Mouse (Mus musculus) liver, embryonic 16.5 days (tissue): ENCODE data around the gene Disp1. TPM values are rescaled to one million over a fixed set of nuclear protein-coding genes. Genes with fewer than 3 reads are reported as not detected.

Source experiments
- ATAC-seq: fragments of 200-750 bp; cut with Nextera tagmentation; 2 replicates; pipeline ENCODE4 v1.8.0; 2017; ENCODE audit warnings: low read depth, mild to moderate bottlenecking, moderate number of reproducible peaks, moderate library complexity
- H3K27ac ChIP-seq: fragments of 300-500 bp; sonication (generic); 2 replicates; pipeline ENCODE4 v1.5.1; 2014; ENCODE audit warnings: mild to moderate bottlenecking, low read length
- H3K27me3 ChIP-seq: fragments of 300-500 bp; sonication (generic); 2 replicates; pipeline ENCODE4 v1.6.1; 2014; ENCODE audit warnings: low read depth, low read length, mixed read lengths; ENCODE audit not compliant: control insufficient read depth, insufficient read depth
- H3K36me3 ChIP-seq: fragments of 300-500 bp; sonication (generic); 2 replicates; pipeline ENCODE4 v1.6.1; 2014; ENCODE audit warnings: mild to moderate bottlenecking; ENCODE audit not compliant: control insufficient read depth, insufficient read depth
- H3K4me1 ChIP-seq: fragments of 300-500 bp; sonication (generic); 2 replicates; pipeline ENCODE4 v1.6.1; 2014; ENCODE audit warnings: low read depth, low read length, mixed read lengths; ENCODE audit not compliant: control insufficient read depth
- H3K4me2 ChIP-seq: fragments of 300-500 bp; sonication (generic); 2 replicates; pipeline ENCODE4 v1.6.1; 2014; ENCODE audit warnings: low read depth, low read length, mixed read lengths
- H3K4me3 ChIP-seq: fragments of 300-500 bp; sonication (generic); 2 replicates; pipeline ENCODE4 v1.5.1; 2014; ENCODE audit warnings: low read depth, mild to moderate bottlenecking, low read length
- H3K9ac ChIP-seq: fragments of 300-500 bp; sonication (generic); 2 replicates; pipeline ENCODE4 v1.6.1; 2014; ENCODE audit warnings: low read depth, low read length
- H3K9me3 ChIP-seq: fragments of 300-500 bp; sonication (generic); replicated peaks from 2 replicates; pipeline ENCODE4 v1.6.1; 2016; ENCODE audit warnings: low read length; ENCODE audit not compliant: control insufficient read depth
- WGBS: fragments of 180-500 bp; shearing (Covaris S2); extraction: QIAGEN DNeasy Blood & Tissue Kit; methylation state at CpG from one replicate; pipeline ENCODE4 v1.1.7; 2014; ENCODE audit not compliant: insufficient replicate concordance; 5-methylcytosine and 5-hydroxymethylcytosine counted together
- polyA plus RNA-seq: library from polyadenylated mRNA; unstranded; fragments of >200 nt; fragmentation: Nextera tagmentation; extraction: Ambion mirVana; gene quantifications from 2 replicates; pipeline ENCODE4 v1.2.1, GENCODE M21; 2015

Disp1 gene
- polyA plus RNA-seq, 1 experiment from 2014 or later, result 3.3 TPM

DNA sequence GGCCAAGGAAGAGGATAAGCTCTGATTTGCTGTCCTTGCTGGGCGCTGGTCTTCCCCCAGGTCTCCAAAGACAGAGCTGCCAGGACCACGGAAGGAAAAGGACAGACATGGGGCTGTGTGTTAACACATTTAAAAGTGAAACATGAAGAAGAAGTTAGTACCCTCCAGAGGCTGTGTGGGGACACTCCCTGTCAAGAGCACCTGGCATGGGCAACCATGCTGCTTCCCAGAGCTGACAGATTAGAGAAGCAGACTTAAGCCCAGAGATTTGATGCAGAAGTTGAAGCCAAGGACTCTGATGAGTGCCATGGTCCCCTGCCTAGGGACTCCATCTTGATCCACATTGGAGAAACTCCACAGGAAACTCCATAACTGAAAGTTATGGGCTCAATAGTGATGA is 160.7 kb downstream of the Disp1 start:
- ATAC-seq, result no peak
- WGBS, result 58% methylated on average over 2 of the region's 2 CpGs

DNA sequence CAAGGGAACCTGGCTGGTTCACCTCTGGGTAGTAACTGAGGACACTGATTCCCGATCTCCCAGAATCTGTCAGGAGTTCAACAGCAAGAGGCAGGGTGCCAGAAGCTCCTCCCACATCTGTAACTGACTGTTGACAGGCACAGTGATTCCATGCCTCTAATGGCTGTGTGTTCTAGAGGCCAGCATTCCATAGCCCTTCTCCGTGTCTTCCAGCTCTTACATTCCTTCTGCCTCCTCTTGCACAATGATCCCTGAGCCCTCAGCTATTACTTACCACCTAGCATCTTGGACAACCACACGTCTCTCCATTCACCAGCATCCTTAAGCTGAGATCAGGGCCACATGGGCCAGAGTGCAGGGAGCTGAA is 165.1 kb downstream of the Disp1 start:
- no peak for ATAC-seq

More for the DNA sequence above, 160.7 kb downstream of the Disp1 start:
- no peaks in the 10 kb centered on the region for H3K4me1 ChIP-seq
- H3K27ac ChIP-seq, result no peak overlapping the region
- H3K27me3 ChIP-seq, result no peaks in the 10 kb centered on the region
- no peak overlapping the region for H3K4me2 ChIP-seq
- no peaks in the 10 kb centered on the region for H3K36me3 ChIP-seq
- no peak overlapping the region for H3K4me3 ChIP-seq
- H3K9ac ChIP-seq, result no peak overlapping the region
- no peaks in the 10 kb centered on the region for H3K9me3 ChIP-seq

DNA sequence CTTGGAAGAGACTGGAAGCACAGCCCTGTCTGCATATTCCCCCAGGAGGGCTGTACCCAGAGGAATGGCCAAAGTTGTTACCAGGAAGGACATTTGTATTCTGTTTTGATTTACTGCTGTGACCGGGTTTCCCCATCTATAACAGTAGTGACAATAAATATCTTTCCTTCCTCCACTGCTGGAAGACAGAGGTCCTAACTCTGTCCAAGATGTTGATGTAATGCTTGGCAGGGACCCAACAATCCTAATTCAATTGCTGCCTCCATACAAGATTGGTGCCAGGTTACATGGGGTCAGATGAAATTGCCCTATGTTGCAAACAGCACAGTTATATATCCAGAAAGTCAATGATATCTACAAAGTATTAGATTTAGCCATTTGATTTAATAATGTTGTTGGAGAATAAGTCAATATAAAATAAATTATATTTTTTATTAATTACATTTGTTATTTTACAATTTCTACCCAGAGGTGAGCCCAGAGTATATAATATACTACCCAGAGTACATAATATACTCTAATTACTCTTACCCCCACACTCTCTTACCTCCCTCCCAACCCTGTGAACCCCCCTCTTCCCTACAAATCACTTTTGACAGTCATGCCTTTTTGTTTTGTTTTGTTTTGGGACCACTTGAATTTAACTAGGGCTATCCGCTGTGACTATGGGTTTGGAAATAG is 165.6 kb downstream of the Disp1 start:
- Histone ChIP-seq H3K9me3 (no peaks in the 10 kb centered on the region), H3K27ac (no peak overlapping the region), H3K4me2 (no peak overlapping the region), H3K4me3 (no peak overlapping the region), H3K36me3 (no peaks in the 10 kb centered on the region), H3K27me3 (no peaks in the 10 kb centered on the region), H3K4me1 (no peaks in the 10 kb centered on the region), H3K9ac (no peak overlapping the region)
- no peak for ATAC-seq
- WGBS, result 53% methylated on average over 2 of the region's 2 CpGs

More for the DNA sequence above, 165.1 kb downstream of the Disp1 start:
- H3K27me3 ChIP-seq, result no peaks in the 10 kb centered on the region
- H3K9me3 ChIP-seq, result no peaks in the 10 kb centered on the region
- H3K27ac ChIP-seq, result no peak overlapping the region
- H3K4me2 ChIP-seq, result no peak overlapping the region
- no peak overlapping the region for H3K4me3 ChIP-seq
- H3K36me3 ChIP-seq, result no peaks in the 10 kb centered on the region
- no peak overlapping the region for H3K9ac ChIP-seq
- 29% methylated on average over 3 of the region's 3 CpGs for WGBS
- no peaks in the 10 kb centered on the region for H3K4me1 ChIP-seq

DNA sequence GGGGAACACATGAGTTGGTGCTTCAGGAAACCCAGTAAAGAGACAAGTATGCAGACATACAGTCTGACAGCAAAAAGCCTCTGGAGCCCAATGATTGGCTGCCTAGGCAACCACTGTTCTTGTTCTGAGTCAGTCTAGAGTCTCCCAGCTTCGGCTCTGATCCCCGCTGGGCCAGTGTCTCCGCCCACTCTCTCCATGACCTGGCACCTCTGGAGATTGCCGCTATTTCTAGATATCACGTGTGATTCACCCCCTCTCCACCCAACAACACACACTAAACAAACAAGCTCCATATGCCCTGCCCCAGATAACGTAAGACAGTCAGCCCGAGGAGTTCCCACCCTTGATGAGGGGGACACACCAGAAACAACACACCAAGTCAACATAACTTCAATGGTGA is 168.7 kb downstream of the Disp1 start:
- Histone ChIP-seq H3K4me3 (no peak overlapping the region), H3K27ac (no peak overlapping the region), H3K4me1 (no peaks in the 10 kb centered on the region), H3K4me2 (no peak overlapping the region), H3K9me3 (no peaks in the 10 kb centered on the region), H3K9ac (no peak overlapping the region), H3K36me3 (no peaks in the 10 kb centered on the region), H3K27me3 (no peaks in the 10 kb centered on the region)
- ATAC-seq, result no peak
- WGBS, result 61% methylated on average over 7 of the region's 7 CpGs

DNA sequence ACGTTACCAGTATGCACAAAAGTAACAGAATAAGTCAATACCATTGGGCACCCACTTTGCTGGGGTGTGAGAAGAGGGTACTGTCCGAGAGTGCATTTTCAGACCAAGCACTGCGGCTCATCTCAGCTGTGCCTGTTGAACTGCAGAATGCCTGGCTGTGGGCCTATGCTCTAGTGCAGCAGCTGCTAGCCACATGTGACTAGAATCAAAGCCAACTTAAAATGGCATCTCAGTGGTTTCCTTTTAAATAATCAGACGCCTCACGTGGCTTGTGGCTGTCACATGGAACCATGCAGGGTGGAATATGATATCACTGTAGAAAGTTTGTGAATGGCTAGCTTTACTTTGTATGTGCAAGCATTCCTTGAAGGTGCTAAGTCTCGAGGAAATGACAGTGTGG is 172.0 kb downstream of the Disp1 start:
- ATAC-seq, result no peak
- no peaks in the 10 kb centered on the region for H3K9me3 ChIP-seq
- H3K4me3 ChIP-seq, result no peak overlapping the region
- H3K36me3 ChIP-seq, result no peaks in the 10 kb centered on the region
- 63% methylated on average over 6 of the region's 6 CpGs for WGBS
- H3K9ac ChIP-seq, result no peak overlapping the region
- H3K27ac ChIP-seq, result no peak overlapping the region
- no peaks in the 10 kb centered on the region for H3K27me3 ChIP-seq
- H3K4me1 ChIP-seq, result no peaks in the 10 kb centered on the region
- no peak overlapping the region for H3K4me2 ChIP-seq

DNA sequence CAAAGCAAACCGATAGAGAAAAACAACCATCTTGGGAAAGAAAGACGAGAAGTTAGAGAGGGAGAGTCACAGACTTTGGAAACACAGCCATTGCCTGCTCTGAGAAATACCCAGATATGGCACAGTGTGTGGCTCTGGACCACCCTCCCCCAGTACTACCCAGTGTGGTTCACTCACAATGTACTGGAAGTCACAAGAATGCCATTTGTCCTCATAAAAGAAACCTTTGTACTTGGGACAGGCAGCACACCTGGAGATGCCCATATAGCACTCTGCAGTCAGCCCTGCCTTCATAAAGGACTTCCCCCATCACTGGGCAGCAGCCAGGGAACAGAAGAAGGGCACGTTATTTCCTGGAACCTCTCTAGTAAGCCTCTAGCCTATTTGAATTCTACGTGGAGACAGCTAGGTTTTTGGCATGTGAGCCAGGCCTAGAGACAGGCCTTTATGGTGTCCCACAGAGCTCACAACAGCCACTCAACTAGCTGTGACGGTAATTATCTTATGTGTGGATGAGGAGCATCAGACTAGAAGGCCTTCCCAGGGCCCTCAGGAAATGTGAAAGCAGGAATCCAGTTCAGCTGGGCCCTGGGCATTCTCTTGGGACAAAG is 173.3 kb downstream of the Disp1 start:
- H3K27ac ChIP-seq, result no peak overlapping the region
- no peak for ATAC-seq
- no peaks in the 10 kb centered on the region for H3K9me3 ChIP-seq
- H3K4me2 ChIP-seq, result no peak overlapping the region
- no peak overlapping the region for H3K4me3 ChIP-seq
- H3K27me3 ChIP-seq, result no peaks in the 10 kb centered on the region
- H3K36me3 ChIP-seq, result no peaks in the 10 kb centered on the region
- no peaks in the 10 kb centered on the region for H3K4me1 ChIP-seq
- WGBS, result 57% methylated on average over 5 of the region's 5 CpGs
- H3K9ac ChIP-seq, result no peak overlapping the region

DNA sequence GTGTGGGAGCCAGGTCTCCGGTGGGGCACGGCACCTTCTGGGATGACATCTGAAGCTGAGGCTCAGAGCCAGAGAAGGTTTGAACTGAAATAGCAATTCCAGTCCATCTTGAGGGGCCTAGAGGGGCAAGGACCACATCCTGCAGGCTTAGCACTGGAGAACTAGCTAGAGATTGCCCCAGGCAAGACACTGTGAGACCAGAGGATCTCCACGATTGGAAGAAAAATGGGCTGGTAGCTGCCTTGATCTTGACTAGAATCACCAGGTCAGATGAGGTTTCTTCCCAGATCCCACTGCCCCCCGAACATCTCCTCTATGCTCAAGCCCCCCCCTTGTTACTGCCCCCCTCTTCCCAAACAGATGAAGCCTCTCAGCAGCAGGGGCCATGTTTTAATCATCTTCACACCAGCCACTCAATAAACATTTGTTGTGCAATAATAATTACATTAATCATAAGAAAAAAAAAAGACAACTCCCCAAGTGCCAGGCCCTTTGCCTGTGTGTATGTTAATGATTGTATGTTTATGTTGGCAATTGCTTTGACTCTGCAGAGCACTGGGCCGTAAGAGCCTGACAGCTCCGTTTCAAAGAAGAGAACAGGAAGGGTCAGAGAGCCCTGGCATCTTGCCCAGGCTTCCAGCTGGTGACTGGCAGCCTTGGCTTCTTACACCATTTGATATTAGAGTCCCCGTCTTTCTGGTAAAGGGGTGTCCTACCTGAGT is 174.0 kb downstream of the Disp1 start:
- H3K27me3 ChIP-seq, result no peaks in the 10 kb centered on the region
- no peak overlapping the region for H3K9ac ChIP-seq
- no peak for ATAC-seq
- H3K36me3 ChIP-seq, result no peaks in the 10 kb centered on the region
- H3K4me2 ChIP-seq, result no peak overlapping the region
- no peaks in the 10 kb centered on the region for H3K9me3 ChIP-seq
- no peak overlapping the region for H3K27ac ChIP-seq
- no peaks in the 10 kb centered on the region for H3K4me1 ChIP-seq
- 54% methylated on average over 7 of the region's 7 CpGs for WGBS
- H3K4me3 ChIP-seq, result no peak overlapping the region

DNA sequence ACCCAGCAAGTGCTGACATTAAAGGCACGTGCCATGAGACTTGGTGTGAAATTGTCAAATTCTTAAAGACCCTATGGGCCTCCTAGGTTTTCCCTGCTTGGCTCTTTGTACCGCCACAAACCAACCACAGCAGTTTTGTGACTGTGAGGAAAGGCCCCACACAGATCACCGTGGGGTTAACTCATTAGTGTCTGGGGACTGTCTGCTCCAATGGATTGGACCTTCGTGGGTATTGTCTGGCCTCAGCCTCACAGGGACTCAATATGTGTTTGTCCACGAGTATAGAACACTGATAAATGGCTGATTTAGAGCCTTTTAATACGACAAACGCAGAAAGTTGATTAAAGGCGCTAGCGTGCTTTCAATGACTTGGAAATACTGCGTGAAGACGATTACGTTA is 175.2 kb downstream of the Disp1 start:
- Histone ChIP-seq H3K4me2 (no peak overlapping the region), H3K4me3 (no peak overlapping the region), H3K9ac (no peak overlapping the region), H3K36me3 (no peaks in the 10 kb centered on the region), H3K27me3 (no peaks in the 10 kb centered on the region), H3K27ac (no peak overlapping the region), H3K9me3 (no peaks in the 10 kb centered on the region), H3K4me1 (no peaks in the 10 kb centered on the region)
- no peak for ATAC-seq
- 63% methylated on average over 12 of the region's 12 CpGs for WGBS

DNA sequence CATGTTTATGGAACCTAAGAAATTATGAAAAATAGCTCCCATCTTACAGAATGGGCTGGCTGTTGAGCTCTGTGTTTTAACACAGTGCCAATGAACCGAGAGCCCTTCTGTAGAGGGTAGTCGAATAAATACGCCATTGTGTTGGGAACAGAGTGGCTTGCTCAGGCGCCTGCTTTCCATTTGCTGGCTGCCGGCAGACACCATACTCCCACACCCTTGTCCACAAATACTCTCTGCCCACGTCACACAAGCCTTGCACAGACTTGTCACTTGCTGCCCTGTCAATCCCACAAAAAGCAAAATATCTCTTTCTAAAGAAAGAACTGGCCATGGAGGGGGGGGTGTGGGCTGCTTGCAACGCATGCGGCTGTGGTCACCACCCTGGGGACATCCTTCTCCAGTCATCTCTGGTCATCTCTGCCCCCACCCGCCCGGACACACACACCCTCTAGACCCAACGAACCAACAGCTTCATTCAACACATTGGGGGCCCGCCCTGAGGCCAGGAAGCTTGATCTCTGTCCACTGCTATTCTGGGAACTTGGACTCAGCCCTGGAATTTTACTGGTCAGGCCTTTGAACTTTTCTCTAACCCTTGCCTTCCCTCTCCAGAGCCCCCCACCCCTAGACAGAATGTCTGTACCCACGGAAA is 178.0 kb downstream of the Disp1 start:
- no peaks in the 10 kb centered on the region for H3K4me1 ChIP-seq
- WGBS, result 71% methylated on average over 13 of the region's 13 CpGs
- no peak for ATAC-seq

More for the DNA sequence above, 178.0 kb downstream of the Disp1 start:
- Histone ChIP-seq H3K4me3 (no peak overlapping the region), H3K9ac (no peak overlapping the region), H3K9me3 (no peaks in the 10 kb centered on the region), H3K36me3 (no peaks in the 10 kb centered on the region), H3K27ac (no peak overlapping the region), H3K27me3 (no peaks in the 10 kb centered on the region), H3K4me2 (no peak overlapping the region)
